Mouse (Mus musculus) cortical plate, adult 2 months (tissue): ENCODE data around the gene March2. TPM values are rescaled to one million over a fixed set of nuclear protein-coding genes. Genes with fewer than 3 reads are reported as not detected.

ENCODE experiments used
- H3K27ac ChIP-seq: fragments of 200-500 bp; 2 replicates; pipeline ENCODE4 v1.5.1; 2012; ENCODE audit warnings: low read length, control low read depth, inconsistent platforms; ENCODE audit not compliant: insufficient read depth
- H3K4me1 ChIP-seq: fragments of 200-500 bp; 2 replicates; pipeline ENCODE4 v1.6.1; 2011; ENCODE audit warnings: low read length; ENCODE audit not compliant: control insufficient read depth, insufficient read depth
- H3K4me3 ChIP-seq: fragments of 200-500 bp; 2 replicates; pipeline ENCODE4 v1.5.1; 2011; ENCODE audit warnings: mild to moderate bottlenecking, low read length, control low read depth; ENCODE audit not compliant: insufficient read depth
- CTCF ChIP-seq: fragments of 200-500 bp; IDR thresholded peaks from 2 replicates; pipeline ENCODE4 v1.5.1; 2011; ENCODE audit warnings: mild to moderate bottlenecking, control low read depth, low read length; ENCODE audit not compliant: insufficient read depth; ENCODE audit errors: extremely low read depth
- POLR2A ChIP-seq: fragments of 200-500 bp; IDR thresholded peaks from 2 replicates; pipeline ENCODE4 v1.6.1; 2011; ENCODE audit warnings: mild to moderate bottlenecking, low read length, control low read depth; ENCODE audit not compliant: insufficient read depth; ENCODE audit errors: extremely low read depth
- polyA plus RNA-seq: library from polyadenylated mRNA; depleted of rRNA; stranded (reverse); fragments of >200 nt; gene quantifications from 2 replicates; pipeline ENCODE4 v1.2.3, GENCODE M21; 2012

The March2 gene
- polyA plus RNA-seq, 1 experiment, result 137 TPM

DNA sequence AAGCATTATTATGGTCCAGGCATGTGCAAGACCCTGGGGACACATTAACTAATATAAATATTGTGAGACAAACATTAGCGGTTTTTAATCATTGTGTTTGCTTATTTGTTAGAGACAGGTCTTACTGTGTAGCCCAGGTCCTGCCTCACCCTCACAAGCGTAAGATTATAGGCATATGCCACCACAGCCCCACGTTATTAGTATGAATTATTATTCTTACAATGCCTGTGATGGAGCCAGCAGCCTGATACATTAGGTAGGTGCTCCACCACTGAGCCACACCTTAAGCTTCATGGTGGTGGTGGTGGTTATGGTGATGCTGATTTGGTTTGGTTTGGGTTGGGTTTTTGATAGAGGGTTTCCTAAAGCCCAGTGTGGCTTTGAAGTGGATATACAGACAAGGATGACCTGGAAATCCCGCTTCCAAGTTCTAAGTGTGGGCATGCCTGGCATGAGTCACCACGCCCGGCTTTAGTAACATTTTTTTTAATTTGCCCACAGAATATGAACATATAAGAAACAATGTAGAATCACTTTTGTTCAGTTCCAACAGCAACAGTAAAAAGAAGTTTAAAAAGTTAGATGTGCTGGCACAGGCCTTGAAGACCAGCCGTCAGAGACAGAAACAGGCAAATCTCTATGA lies 1.4 kb upstream of the March2 start:
- Histone ChIP-seq H3K4me1 (0 out of 2 replicates have a peak, but pooled peaks cover 2% of the 10 kb centered on the region), H3K27ac (no peak overlapping the region), H3K4me3 (no peak overlapping the region)
- TF ChIP-seq POLR2A (no peak), CTCF (no peak)

DNA sequence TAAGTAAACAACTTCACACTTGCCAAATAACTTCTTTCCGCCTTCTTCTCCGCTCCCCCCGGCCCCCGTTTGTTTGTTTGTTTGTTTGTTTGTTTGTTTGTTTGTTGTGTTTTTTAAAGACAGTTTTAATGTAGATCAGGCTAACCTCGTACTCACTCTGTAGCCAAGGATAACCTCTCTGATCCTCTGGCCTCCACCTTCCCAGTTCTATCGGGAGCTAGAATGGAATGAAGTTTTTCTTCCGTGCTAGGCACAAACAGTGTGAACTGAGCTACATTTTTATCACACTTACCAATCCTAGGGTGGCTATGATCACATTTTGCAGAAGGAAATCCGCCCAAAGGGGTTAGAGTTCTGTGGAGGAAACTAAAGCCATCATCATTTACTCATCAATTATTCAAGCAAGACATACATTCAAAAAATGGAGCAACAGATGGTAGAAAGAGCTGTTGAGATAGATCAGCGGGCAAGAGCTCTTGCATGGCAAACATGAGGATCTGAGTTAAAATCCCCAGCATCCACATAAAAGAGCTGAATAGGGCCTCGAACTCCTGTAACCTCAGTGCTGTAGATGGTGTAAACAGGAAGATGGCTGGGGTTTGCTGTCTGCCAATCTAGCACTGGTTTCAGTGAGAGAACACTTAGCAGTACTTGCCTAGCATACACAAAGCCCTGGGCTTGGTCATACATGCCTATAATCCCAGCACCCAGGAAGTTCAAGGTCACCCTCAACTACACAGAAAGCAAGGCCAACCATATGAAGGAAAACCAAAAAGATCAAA lies 665 bp upstream of the March2 start:
- Histone ChIP-seq H3K27ac (no peak overlapping the region), H3K4me3 (peak overlapping the region; percentile 83), H3K4me1 (0 out of 2 replicates have a peak, but pooled peaks cover 2% of the 10 kb centered on the region)
- TF ChIP-seq POLR2A, result no peak
- no peak for TF ChIP-seq CTCF

GRCm38 (mm10) chr17:33717982-33718381 lies 488 bp downstream of the March2 start:
- Histone ChIP-seq H3K4me1 (0 out of 2 replicates have a peak, but pooled peaks cover 2% of the 10 kb centered on the region), H3K27ac (no peak overlapping the region), H3K4me3 (peak overlapping the region; percentile 83)
- no peak for TF ChIP-seq POLR2A
- no peak for TF ChIP-seq CTCF

GRCm38 (mm10) chr17:33717246-33717645 lies 1.2 kb downstream of the March2 start:
- H3K4me1 ChIP-seq, result 0 out of 2 replicates have a peak, but pooled peaks cover 2% of the 10 kb centered on the region
- no peak for TF ChIP-seq POLR2A
- TF ChIP-seq CTCF, result no peak
- no peak overlapping the region for H3K4me3 ChIP-seq
- no peak overlapping the region for H3K27ac ChIP-seq

DNA sequence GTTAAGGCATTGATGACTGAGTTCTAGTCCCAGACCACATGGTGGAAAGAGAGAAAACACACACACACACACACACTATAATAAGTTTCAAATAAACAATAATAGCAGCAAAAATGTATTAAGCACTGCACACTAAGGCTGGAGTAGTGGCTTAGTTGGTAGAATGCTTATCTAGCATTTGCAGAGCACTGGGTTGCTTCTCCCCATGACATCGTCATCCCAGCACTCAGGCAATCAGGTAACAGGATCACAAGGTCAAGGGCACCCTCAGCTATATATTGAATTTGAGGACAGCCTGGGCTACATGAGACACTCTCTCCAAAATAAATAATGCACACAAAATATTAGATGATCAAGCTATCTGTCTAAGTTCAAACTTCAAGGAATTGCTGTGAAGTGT lies 3.7 kb downstream of the March2 start:
- Histone ChIP-seq H3K4me3 (no peak overlapping the region), H3K27ac (no peak overlapping the region), H3K4me1 (0 out of 2 replicates have a peak, but pooled peaks cover 2% of the 10 kb centered on the region)
- no peak for TF ChIP-seq POLR2A
- no peak for TF ChIP-seq CTCF

- H3K4me3 ChIP-seq, result no peak overlapping the region
- TF ChIP-seq CTCF (no peak), POLR2A (no peak)
- H3K4me1 ChIP-seq, result 0 out of 2 replicates have a peak, but pooled peaks cover 2% of the 10 kb centered on the region
- no peak overlapping the region for H3K27ac ChIP-seq
Observed at GRCm38 (mm10) chr17:33713271-33713670, 5.2 kb downstream of the March2 start.

GRCm38 (mm10) chr17:33709834-33710233 lies 8.6 kb downstream of the March2 start:
- no peak overlapping the region for H3K27ac ChIP-seq
- no peak overlapping the region for H3K4me3 ChIP-seq
- TF ChIP-seq POLR2A (no peak), CTCF (no peak)
- H3K4me1 ChIP-seq, result no peaks in the 10 kb centered on the region

- TF ChIP-seq POLR2A (no peak), CTCF (no peak)
- no peaks in the 10 kb centered on the region for H3K4me1 ChIP-seq
- no peak overlapping the region for H3K4me3 ChIP-seq
- H3K27ac ChIP-seq, result no peak overlapping the region
Observed at GRCm38 (mm10) chr17:33703091-33703490, 15.4 kb downstream of the March2 start.

DNA sequence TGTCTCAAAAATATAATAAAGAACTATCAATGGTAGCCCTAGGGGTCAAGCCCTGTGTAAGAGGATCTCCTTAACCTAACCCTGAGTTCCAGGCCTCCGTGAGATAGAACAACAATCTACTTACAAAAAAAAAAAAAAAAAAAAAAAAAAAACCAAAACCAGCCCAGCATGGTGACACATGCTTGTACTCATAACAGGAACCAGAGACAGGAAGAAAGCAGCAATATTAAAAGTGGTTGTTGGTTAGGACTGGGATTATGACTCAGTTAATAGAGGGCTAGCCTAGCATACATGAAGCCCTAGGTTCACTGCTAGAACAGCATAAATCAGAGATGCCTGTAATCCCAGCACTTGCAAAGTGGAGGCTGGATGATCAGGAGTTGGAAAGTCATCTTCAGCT lies 16.3 kb downstream of the March2 start:
- TF ChIP-seq POLR2A, result no peak
- no peak for TF ChIP-seq CTCF

DNA sequence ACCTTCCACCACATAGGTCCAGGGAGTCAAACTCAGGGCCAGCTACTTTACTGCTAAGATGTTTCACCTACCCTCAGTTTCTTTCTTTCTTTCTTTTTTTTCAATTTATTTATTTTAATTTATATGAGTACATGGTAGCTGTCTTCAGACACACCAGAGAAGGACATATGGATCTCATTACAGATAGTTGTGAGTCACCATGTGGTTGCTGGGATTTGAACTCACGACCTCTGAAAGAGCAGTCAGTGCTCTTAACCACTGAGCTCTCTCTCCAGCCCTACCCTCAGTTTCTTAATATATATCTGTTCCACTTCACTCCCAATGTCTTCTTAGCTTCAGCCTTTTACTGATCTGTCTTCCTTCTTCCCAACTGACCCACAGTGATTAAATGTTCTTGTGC lies 23.0 kb downstream of the March2 start:
- Histone ChIP-seq H3K4me3 (no peak overlapping the region), H3K27ac (no peak overlapping the region), H3K4me1 (no peaks in the 10 kb centered on the region)
- TF ChIP-seq CTCF, result no peak
- TF ChIP-seq POLR2A, result no peak

More for the DNA sequence above, 16.3 kb downstream of the March2 start:
- Histone ChIP-seq H3K4me1 (no peaks in the 10 kb centered on the region), H3K4me3 (no peak overlapping the region), H3K27ac (no peak overlapping the region)
